Mouse (Mus musculus) testis, adult 2 months (tissue): ENCODE results near the gene Tsc22d3. TPM values are rescaled to one million over a fixed set of nuclear protein-coding genes. Genes with fewer than 3 reads are reported as not detected.
A peak's percentile ranks its signal among the peaks of the same experiment; 100 is the strongest.

Source experiments
- H3K27ac ChIP-seq: fragments of 200-500 bp; 2 replicates; pipeline ENCODE4 v1.5.1; 2012; ENCODE audit warnings: low read depth, low read length; ENCODE audit not compliant: control insufficient read depth, insufficient read depth
- H3K27me3 ChIP-seq: fragments of 200-500 bp; 2 replicates; pipeline ENCODE4 v1.6.1; 2012; ENCODE audit warnings: mild to moderate bottlenecking, low read length, moderate library complexity; ENCODE audit not compliant: control insufficient read depth, insufficient read depth
- H3K36me3 ChIP-seq: fragments of 200-500 bp; 2 replicates; pipeline ENCODE4 v1.6.1; 2012; ENCODE audit warnings: mild to moderate bottlenecking, low read length; ENCODE audit not compliant: control insufficient read depth, insufficient read depth
- H3K4me1 ChIP-seq: fragments of 200-500 bp; 2 replicates; pipeline ENCODE4 v1.6.1; 2012; ENCODE audit warnings: low read length; ENCODE audit not compliant: control insufficient read depth, insufficient read depth
- H3K4me3 ChIP-seq: fragments of 200-500 bp; 2 replicates; pipeline ENCODE4 v1.5.1; 2012; ENCODE audit warnings: low read depth, mild to moderate bottlenecking, low read length, moderate library complexity, mixed read lengths; ENCODE audit not compliant: control insufficient read depth
- CTCF ChIP-seq: fragments of 200-500 bp; IDR thresholded peaks from 2 replicates; pipeline ENCODE4 v1.5.1; 2012; ENCODE audit warnings: low read depth, mild to moderate bottlenecking, inconsistent platforms, low read length, moderate library complexity; ENCODE audit not compliant: control insufficient read depth, insufficient read depth, insufficient replicate concordance
- POLR2A ChIP-seq: fragments of 200-500 bp; IDR thresholded peaks from 2 replicates; pipeline ENCODE4 v1.6.1; 2012; ENCODE audit warnings: low read depth, mild to moderate bottlenecking, inconsistent platforms, low read length, moderate library complexity; ENCODE audit not compliant: control insufficient read depth
- polyA plus RNA-seq: library from polyadenylated mRNA; depleted of rRNA; stranded (reverse); fragments of >200 nt; gene quantifications from 2 replicates; pipeline ENCODE4 v1.2.3, GENCODE M21; 2012

Tsc22d3 gene
- polyA plus RNA-seq, 1 experiment = 11.3 TPM

DNA sequence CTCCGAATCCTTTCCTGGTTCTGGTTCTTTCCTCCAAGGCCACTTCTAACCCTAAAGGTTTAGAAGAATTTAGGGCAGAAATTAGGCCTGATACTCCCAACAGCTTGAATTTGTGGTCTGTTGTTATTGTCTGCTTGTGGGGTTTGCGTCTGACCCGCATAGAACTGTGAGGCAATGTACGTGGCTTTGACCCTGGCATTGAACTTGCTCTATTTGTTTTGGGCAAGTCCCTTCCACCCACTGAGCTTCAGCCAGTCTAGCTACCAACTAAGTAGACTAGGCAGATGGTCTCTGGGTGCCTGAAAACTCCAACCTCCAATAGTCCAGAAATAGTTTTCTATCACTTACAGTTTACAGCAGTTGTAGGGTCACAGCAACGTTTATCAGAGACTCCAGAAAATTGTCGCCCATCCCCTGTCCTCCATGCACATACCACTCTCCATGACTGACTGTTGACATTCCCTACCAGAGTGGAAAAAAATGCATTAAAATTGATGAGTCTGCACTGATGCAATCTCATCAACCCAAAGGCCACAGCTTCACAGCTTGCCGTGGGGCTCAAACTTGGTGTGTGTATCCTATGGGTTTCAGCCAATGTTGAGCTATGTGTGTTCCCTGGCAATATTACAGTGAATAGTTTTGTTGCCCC lies 74.7 kb downstream of the Tsc22d3 start:
- TF ChIP-seq POLR2A = no peak
- no peak for TF ChIP-seq CTCF
- H3K27me3 ChIP-seq = no peaks in the 10 kb centered on the region
- H3K4me1 ChIP-seq = no peaks in the 10 kb centered on the region

DNA sequence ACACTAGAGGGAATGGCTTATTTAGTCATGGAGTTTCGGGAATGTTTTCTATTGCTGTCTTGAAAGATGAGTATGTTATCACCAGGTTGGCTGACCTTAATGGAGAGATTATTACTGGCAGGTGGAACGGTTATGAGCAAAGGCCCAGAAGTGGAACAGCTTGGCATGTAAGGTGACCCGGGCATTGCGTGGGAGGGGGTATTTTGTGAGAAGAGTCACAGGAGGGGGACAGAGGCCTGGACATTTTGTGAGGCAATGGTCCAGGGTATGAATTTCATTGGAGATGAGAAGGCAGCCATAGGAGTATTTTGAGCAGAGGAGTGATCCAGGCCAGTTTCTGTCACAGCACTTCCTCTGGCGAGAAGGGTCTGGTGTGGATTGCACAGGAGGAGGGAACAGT lies 76.2 kb downstream of the Tsc22d3 start:
- no peak overlapping the region for H3K27ac ChIP-seq
- H3K4me1 ChIP-seq = peaks cover 2% of the 10 kb centered on the region; the same call in 1 of the 2 replicates
- no peaks in the 10 kb centered on the region for H3K36me3 ChIP-seq
- no peaks in the 10 kb centered on the region for H3K27me3 ChIP-seq
- no peak overlapping the region for H3K4me3 ChIP-seq
- TF ChIP-seq POLR2A = no peak
- no peak for TF ChIP-seq CTCF

More for the DNA sequence above, 74.7 kb downstream of the Tsc22d3 start:
- Histone ChIP-seq H3K27ac (no peak overlapping the region), H3K4me3 (no peak overlapping the region), H3K36me3 (no peaks in the 10 kb centered on the region)

DNA sequence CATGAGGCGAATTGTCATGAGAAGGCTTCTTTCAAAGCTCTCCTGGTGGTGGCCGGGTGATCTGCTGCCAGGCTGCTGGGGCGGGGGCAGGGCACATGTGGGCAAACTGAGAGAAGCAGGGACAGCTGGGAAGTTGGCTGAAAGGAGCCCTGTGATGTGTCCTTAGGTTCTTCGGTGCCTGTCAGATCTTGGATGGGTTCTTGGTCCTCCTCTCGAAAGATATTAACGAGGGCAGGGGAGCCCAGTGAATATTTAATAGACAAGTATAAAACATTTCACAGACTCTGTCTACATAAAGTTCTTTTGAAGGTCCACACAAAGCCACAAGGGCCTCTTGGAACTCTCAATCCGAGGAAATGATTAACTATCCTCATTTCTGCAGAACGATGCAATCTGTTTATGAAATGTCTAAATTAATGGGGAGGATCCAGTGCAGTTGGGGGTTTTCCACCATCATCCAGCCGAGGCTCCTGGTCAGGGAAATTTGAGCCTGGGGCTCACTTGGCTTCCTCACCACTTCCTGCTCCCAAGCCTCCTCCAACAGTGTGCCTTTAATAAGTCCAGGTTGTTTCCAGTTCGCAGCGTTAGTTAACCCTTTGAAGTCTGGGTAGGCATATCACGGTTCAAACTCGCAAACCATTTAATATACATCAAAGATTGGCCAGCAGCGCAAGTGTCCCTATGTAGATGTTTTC lies 78.2 kb downstream of the Tsc22d3 start:
- no peak overlapping the region for H3K4me3 ChIP-seq
- peaks cover 3% of the 10 kb centered on the region; the same call in 1 of the 2 replicates for H3K4me1 ChIP-seq
- no peaks in the 10 kb centered on the region for H3K36me3 ChIP-seq
- H3K27me3 ChIP-seq = no peaks in the 10 kb centered on the region
- TF ChIP-seq POLR2A = no peak
- no peak for TF ChIP-seq CTCF
- no peak overlapping the region for H3K27ac ChIP-seq

DNA sequence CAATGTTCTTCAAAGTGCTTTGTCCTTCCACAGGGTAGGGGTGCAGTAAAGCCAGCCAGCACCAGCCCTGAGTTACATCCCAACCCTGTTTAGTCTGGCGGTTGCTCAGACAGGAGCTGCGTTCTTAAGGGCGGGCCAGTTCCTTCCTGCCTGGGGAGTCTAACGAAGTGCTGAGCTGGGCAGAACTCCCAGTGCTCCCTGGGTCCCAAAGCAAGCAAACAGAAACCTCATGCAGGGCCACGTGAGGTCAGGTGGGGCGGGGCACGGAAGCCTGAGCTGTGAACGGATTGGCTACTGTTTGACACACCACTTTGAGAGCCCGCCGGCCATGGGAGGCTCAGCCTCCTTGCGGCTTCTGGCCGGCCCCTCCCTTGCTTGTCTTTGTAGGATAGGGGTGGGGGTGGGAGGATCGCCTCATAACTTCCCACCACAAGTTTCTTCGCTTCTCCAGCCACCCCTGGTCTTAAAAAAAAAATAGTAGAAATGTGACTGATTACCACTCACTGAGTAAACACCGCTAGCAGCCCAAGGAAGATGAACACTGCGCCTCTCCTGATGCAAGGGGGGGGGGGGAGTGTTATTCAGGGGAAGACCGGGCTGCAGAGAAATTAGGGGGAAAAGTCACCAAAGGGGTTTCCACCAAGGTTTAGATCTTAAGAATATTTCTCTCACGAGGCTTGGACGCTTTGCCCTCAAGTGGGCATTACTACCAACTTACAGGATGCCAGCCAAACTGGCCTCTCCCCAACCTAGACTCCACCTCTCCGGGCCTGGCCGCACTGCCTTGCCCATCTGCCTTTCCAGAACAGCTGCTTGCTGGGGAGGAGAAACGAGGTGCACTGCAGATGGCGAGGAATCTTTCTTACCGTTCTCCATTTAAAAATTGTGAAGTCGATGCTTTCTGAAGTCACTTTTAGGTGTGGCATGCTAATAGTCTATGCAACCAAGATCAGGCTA lies 80.0 kb downstream of the Tsc22d3 start:
- H3K4me3 ChIP-seq = 0 out of 2 replicates have a peak overlapping the region, but pooled peaks have one; percentile 3
- peaks cover 3% of the 10 kb centered on the region; the same call in 1 of the 2 replicates for H3K4me1 ChIP-seq
- H3K27me3 ChIP-seq = no peaks in the 10 kb centered on the region
- peak overlapping the region; percentile 77 for H3K27ac ChIP-seq
- TF ChIP-seq CTCF (no peak), POLR2A (no peak)
- H3K36me3 ChIP-seq = no peaks in the 10 kb centered on the region

GRCm38 (mm10) chrX:140518351-140518750 lies 82.1 kb downstream of the Tsc22d3 start:
- no peak overlapping the region for H3K4me3 ChIP-seq
- TF ChIP-seq CTCF (no peak), POLR2A (no peak)
- no peaks in the 10 kb centered on the region for H3K36me3 ChIP-seq

DNA sequence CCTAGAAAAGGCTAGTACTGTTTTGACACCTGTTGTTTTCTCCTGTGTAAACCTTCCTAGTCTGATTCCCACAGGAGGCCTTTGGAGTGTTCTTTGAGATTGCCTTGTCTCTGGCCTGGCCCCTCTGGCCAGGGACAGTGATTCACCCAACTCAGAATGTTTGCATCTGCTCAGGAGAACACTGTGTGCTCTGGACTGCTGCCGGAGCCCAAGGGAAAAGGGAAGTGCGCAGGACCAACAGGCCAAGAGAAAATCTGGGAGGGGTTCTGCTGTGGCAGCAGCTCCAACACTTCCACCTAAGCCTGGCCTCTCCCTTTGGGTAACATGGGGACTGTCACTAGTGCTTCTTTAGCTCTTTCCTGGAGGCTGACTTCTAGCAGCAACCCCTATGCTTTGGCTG lies 87.1 kb downstream of the Tsc22d3 start:
- no peaks in the 10 kb centered on the region for H3K36me3 ChIP-seq

More at GRCm38 (mm10) chrX:140518351-140518750, 82.1 kb downstream of the Tsc22d3 start:
- no peaks in the 10 kb centered on the region for H3K27me3 ChIP-seq
- no peak overlapping the region for H3K27ac ChIP-seq
- H3K4me1 ChIP-seq = peaks cover 3% of the 10 kb centered on the region; the same call in 1 of the 2 replicates

More for the DNA sequence above, 87.1 kb downstream of the Tsc22d3 start:
- no peak overlapping the region for H3K27ac ChIP-seq
- no peak overlapping the region for H3K4me3 ChIP-seq
- no peaks in the 10 kb centered on the region for H3K27me3 ChIP-seq
- H3K4me1 ChIP-seq = peaks cover 4% of the 10 kb centered on the region; the same call in 1 of the 2 replicates
- TF ChIP-seq CTCF (no peak), POLR2A (no peak)
